Mouse (Mus musculus) C2C12 (cell line): ENCODE data around the gene Hapln2.

Experiments used
- CTCF ChIP-seq: IDR thresholded peaks from one replicate; pipeline ENCODE4 v1.5.1; 2011; ENCODE audit not compliant: control insufficient read depth, insufficient read depth, insufficient read length
- MAX ChIP-seq: IDR thresholded peaks from one replicate; pipeline ENCODE4 v1.6.1; 2011; ENCODE audit warnings: mild to moderate bottlenecking, control low read depth

DNA sequence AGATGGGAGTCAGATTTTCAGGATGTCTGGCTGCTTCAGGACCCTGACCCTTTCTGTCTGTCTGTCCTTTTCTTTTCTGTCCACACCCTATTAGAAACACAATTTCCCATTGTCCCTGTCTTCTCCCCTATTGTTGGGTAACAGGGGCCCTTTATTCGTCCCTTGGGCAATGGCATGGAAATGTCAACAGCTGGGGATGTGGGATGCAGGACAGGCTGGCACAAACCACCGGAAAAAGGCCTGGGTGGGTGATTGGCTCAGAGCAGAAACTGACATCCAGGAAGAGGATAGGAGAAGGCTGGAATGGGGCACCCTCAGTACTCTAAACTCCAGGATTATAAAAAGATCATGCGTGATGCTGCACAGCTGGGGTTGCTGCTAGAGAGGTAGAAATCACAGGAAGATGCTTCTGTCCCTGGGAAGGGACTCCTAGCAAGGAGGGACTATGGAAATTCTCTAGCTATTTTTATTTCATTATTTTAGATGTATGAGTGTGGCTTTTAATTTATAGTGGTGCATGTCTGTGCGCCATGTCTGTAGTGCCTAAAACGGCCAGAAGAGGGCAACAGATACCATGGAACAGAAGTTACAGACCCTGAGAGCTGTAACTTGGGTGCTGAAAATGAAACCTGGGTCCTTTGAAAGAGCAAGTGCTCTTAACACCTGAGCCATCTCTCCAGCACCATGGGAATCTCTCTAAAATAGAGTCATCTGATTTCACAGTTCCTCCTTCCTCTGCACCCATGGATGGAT, at the start of gene Hapln2:
- TF ChIP-seq MAX, result no peak
- no peak for TF ChIP-seq CTCF
